Mouse (Mus musculus) hindbrain, embryonic 11.5 days (tissue): ENCODE measurements around the gene Steap2. TPM values are rescaled to one million over a fixed set of nuclear protein-coding genes. Genes with fewer than 3 reads are reported as not detected.
A peak's percentile ranks its signal among the peaks of the same experiment; 100 is the strongest.

Experiments
- ATAC-seq: fragments of 200-750 bp; cut with Nextera tagmentation; 2 replicates; pipeline ENCODE4 v1.8.0; 2017; ENCODE audit warnings: mild to moderate bottlenecking, moderate TSS enrichment, moderate library complexity; ENCODE audit not compliant: low FRiP score
- DNase-seq: peaks from one replicate; pipeline ENCODE4 v3.0.0-alpha.2; 2015; ENCODE audit warnings: low spot score
- H3K27ac ChIP-seq: fragments of 300-500 bp; sonication (generic); 2 replicates; pipeline ENCODE4 v1.5.1; 2014; ENCODE audit warnings: mild to moderate bottlenecking, low read depth, low read length
- H3K27me3 ChIP-seq: fragments of 300-500 bp; sonication (generic); 2 replicates; pipeline ENCODE4 v1.6.1; 2014; ENCODE audit warnings: mild to moderate bottlenecking, low read length, moderate library complexity, mixed read lengths; ENCODE audit not compliant: control insufficient read depth, insufficient read depth
- H3K36me3 ChIP-seq: fragments of 300-500 bp; sonication (generic); 2 replicates; pipeline ENCODE4 v1.6.1; 2014; ENCODE audit warnings: mild to moderate bottlenecking, low read length, moderate library complexity, mixed read lengths; ENCODE audit not compliant: control insufficient read depth, insufficient read depth
- H3K4me1 ChIP-seq: fragments of 300-500 bp; sonication (generic); replicated peaks from 2 replicates; pipeline ENCODE4 v1.6.1; 2014; ENCODE audit warnings: low read length, mixed read lengths; ENCODE audit not compliant: control insufficient read depth, insufficient read depth
- H3K4me2 ChIP-seq: fragments of 300-500 bp; sonication (generic); replicated peaks from 2 replicates; pipeline ENCODE4 v1.6.1; 2014; ENCODE audit warnings: mild to moderate bottlenecking, low read depth, low read length
- H3K4me3 ChIP-seq: fragments of 300-500 bp; sonication (generic); 2 replicates; pipeline ENCODE4 v1.5.1; 2014; ENCODE audit warnings: low read depth, low read length
- H3K9ac ChIP-seq: fragments of 300-500 bp; sonication (generic); 2 replicates; pipeline ENCODE4 v1.6.1; 2014; ENCODE audit warnings: low read depth, low read length
- H3K9me3 ChIP-seq: fragments of 300-500 bp; sonication (generic); 2 replicates; pipeline ENCODE4 v1.6.1; 2016; ENCODE audit warnings: low read length; ENCODE audit not compliant: control insufficient read depth
- WGBS: fragments of 180-500 bp; shearing (Covaris S2); extraction: QIAGEN DNeasy Blood & Tissue Kit; methylation state at CpG from one replicate; pipeline ENCODE4 v1.1.7; 2014; 5-methylcytosine and 5-hydroxymethylcytosine counted together
- polyA plus RNA-seq: library from polyadenylated mRNA; unstranded; fragments of >200 nt; fragmentation: Nextera tagmentation; extraction: Ambion mirVana; gene quantifications from 2 replicates; pipeline ENCODE4 v1.2.1, GENCODE M21; 2014

Gene Steap2
- polyA plus RNA-seq, 1 experiment from 2014 or later, result 7.5 TPM

GRCm38 (mm10) chr5:5657932-5658331 lies 36.4 kb downstream of the Steap2 start:
- ATAC-seq, result no peak
- 87% methylated on average over 2 of the region's 2 CpGs for WGBS
- H3K9me3 ChIP-seq, result no peaks in the 10 kb centered on the region
- H3K27ac ChIP-seq, result no peak overlapping the region
- no peak for DNase-seq
- H3K4me1 ChIP-seq, result no peaks in the 10 kb centered on the region
- H3K9ac ChIP-seq, result no peak overlapping the region
- no peaks in the 10 kb centered on the region for H3K27me3 ChIP-seq
- H3K36me3 ChIP-seq, result no peaks in the 10 kb centered on the region
- H3K4me3 ChIP-seq, result no peak overlapping the region
- no peak overlapping the region for H3K4me2 ChIP-seq

GRCm38 (mm10) chr5:5648817-5649569 lies 45.4 kb downstream of the Steap2 start:
- no peak for ATAC-seq
- H3K36me3 ChIP-seq, result no peaks in the 10 kb centered on the region
- no peaks in the 10 kb centered on the region for H3K27me3 ChIP-seq
- H3K27ac ChIP-seq, result no peak overlapping the region
- DNase-seq, result no peak
- H3K4me1 ChIP-seq, result no peaks in the 10 kb centered on the region
- no peak overlapping the region for H3K4me2 ChIP-seq
- no peak overlapping the region for H3K9ac ChIP-seq
- H3K4me3 ChIP-seq, result no peak overlapping the region
- no peaks in the 10 kb centered on the region for H3K9me3 ChIP-seq
- 65% methylated on average over 6 of the region's 6 CpGs for WGBS

GRCm38 (mm10) chr5:5646173-5646572 lies 48.2 kb downstream of the Steap2 start:
- Histone ChIP-seq H3K9ac (no peak overlapping the region), H3K27me3 (no peaks in the 10 kb centered on the region), H3K4me3 (no peak overlapping the region), H3K4me1 (no peaks in the 10 kb centered on the region), H3K9me3 (no peaks in the 10 kb centered on the region), H3K4me2 (no peak overlapping the region), H3K27ac (no peak overlapping the region), H3K36me3 (no peaks in the 10 kb centered on the region)
- DNase-seq (no peak), ATAC-seq (0 out of 2 replicates have a peak, but pooled peaks have one; percentile 51)
- WGBS, result 9% methylated on average over 1 of the region's 1 CpGs

GRCm38 (mm10) chr5:5638496-5638895 lies 55.9 kb downstream of the Steap2 start:
- Histone ChIP-seq H3K9me3 (no peaks in the 10 kb centered on the region), H3K27me3 (no peaks in the 10 kb centered on the region), H3K4me3 (no peak overlapping the region), H3K9ac (no peak overlapping the region), H3K4me1 (no peaks in the 10 kb centered on the region), H3K36me3 (no peaks in the 10 kb centered on the region), H3K27ac (no peak overlapping the region), H3K4me2 (no peak overlapping the region)
- WGBS, result 56% methylated on average over 2 of the region's 2 CpGs
- DNase-seq (no peak), ATAC-seq (no peak)

GRCm38 (mm10) chr5:5625491-5625890 lies 68.9 kb downstream of the Steap2 start:
- H3K4me3 ChIP-seq, result no peak overlapping the region
- 75% methylated on average over 3 of the region's 3 CpGs for WGBS

GRCm38 (mm10) chr5:5618329-5618728 lies 76.0 kb downstream of the Steap2 start:
- no peaks in the 10 kb centered on the region for H3K27me3 ChIP-seq
- no peak for DNase-seq
- H3K9ac ChIP-seq, result no peak overlapping the region
- no peak overlapping the region for H3K27ac ChIP-seq
- no peak overlapping the region for H3K4me3 ChIP-seq
- no peak overlapping the region for H3K4me2 ChIP-seq
- WGBS, result 71% methylated on average over 4 of the region's 4 CpGs
- no peaks in the 10 kb centered on the region for H3K36me3 ChIP-seq
- H3K9me3 ChIP-seq, result no peaks in the 10 kb centered on the region
- H3K4me1 ChIP-seq, result no peaks in the 10 kb centered on the region
- no peak for ATAC-seq

More at GRCm38 (mm10) chr5:5625491-5625890, 68.9 kb downstream of the Steap2 start:
- H3K36me3 ChIP-seq, result no peaks in the 10 kb centered on the region
- H3K27ac ChIP-seq, result no peak overlapping the region
- H3K27me3 ChIP-seq, result no peaks in the 10 kb centered on the region
- H3K9ac ChIP-seq, result no peak overlapping the region
- ATAC-seq, result no peak
- no peak for DNase-seq
- H3K4me1 ChIP-seq, result no peaks in the 10 kb centered on the region
- no peaks in the 10 kb centered on the region for H3K9me3 ChIP-seq
- H3K4me2 ChIP-seq, result no peak overlapping the region

Other genes with a start within 250 kb of the Steap2 start
- not detected in 2 replicates for gene 1700015F17Rik, start 215.4 kb downstream of the Steap2 start, polyA plus RNA-seq
- gene Cldn12, start 179.6 kb downstream of the Steap2 start, polyA plus RNA-seq, result 25.7 and 30.9 TPM in 2 replicates
- gene Gtpbp10, start 135.0 kb downstream of the Steap2 start, polyA plus RNA-seq, result 34.5 and 37.2 TPM in 2 replicates
- 4.0 and 5.0 TPM in 2 replicates for gene Gm8773, start 120.8 kb downstream of the Steap2 start, polyA plus RNA-seq
- gene Cfap69, start 30.3 kb downstream of the Steap2 start, polyA plus RNA-seq, result 8.0 and 9.6 TPM in 2 replicates
- gene Steap1, start 54.7 kb upstream of the Steap2 start, polyA plus RNA-seq, result 4.8 and 5.2 TPM in 2 replicates